Mouse (Mus musculus): ENCODE results near the gene Alkbh5. TPM values are rescaled to one million over a fixed set of nuclear protein-coding genes. Genes with fewer than 3 reads are reported as not detected.
"Not testable (repeated sequence)": the region's sequence is repeated elsewhere in the genome, so short reads cannot be mapped to it uniquely, and the experiment has no call there.

The Alkbh5 gene
- total RNA-seq, 2 experiments from 2014 or later: 89.1 to 99.7 TPM

DNA sequence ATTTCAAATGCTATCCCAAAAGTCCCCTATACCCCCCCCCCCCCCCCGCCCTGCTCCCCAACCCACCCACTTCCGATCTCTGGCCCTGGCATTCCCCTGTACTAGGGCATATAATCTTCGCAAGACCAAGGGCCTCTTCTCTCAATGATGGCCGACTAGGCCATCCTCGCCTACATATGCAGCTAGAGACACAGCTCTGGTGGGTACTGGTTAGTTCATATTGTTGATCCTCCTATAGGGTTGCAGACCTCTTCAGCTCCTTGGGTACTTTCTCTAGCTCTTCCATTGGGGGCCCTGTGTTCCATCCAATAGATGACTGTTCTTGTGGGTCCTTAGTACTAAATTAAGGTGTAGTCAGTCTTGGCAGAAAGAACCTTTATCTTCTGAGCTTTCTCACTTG lies 7.0 kb downstream of the Alkbh5 start:
- DNase-seq: not testable (repeated sequence)

GRCm38 (mm10) chr11:60545433-60545832 lies 9.3 kb downstream of the Alkbh5 start:
- DNase-seq: no peak

DNA sequence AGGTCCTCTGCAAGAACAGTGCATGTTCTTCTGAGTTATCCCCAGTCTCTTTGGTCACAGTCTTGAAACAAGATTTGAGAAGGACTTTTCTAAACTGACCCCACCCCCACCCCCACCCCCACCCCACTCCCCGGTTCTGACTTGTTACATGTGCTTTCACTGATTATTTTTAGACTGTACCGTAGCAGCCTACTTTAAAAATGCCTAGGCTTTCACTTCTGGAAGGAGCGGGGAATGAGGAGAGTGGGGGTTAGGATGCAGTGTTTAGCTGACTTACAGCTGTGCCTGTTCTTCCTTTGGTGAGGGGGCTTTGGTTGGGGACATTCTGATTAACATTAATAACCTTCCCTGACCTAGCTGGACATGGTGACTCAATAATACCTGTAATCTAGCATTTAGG lies 11.9 kb downstream of the Alkbh5 start:
- no peak for DNase-seq

DNA sequence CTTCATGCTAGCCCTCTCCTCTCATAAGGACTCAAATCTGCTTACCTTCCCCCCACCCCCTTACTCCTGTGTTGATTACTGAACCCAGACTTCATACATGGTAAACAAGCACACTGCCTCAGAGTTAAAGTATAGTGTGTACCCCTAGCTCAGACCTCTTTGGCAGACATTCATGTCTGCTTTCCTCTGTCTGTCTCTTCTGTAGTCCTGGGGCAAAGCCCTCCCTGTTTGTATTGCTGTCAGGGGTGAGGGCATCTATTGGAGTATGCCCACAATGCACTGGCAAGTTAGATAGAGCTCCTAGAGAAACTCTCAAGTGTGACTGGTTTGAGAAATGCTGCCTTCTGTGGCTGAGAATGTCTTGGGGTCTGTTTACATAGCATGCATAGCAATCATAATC lies 16.9 kb downstream of the Alkbh5 start:
- DNase-seq: no peak

- DNase-seq: no peak
Observed at GRCm38 (mm10) chr11:60557675-60558074, 21.5 kb downstream of the Alkbh5 start.

DNA sequence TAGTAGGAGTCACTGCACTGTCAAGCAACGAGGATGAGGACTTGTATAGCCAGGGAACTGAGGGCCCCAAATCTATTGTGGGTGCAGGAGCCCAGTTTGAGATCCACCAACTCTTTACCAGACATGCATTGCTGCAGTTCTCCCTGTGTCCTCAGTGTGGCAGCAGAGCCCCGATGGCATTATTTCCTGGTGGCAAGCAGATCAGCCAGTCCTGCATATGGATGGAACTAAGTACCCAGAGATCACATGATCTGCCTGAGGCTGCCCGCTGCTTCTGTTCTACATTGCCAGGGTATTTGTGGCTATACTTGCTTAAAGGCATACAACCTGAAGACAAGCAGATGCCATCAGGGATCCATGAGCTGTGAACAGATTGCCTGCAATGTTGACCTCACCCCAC lies 23.2 kb downstream of the Alkbh5 start:
- peak; percentile 41 for DNase-seq

GRCm38 (mm10) chr11:60574006-60574405 lies 37.8 kb downstream of the Alkbh5 start:
- DNase-seq: not testable (repeated sequence)

Other genes starting within 250 kb of the Alkbh5 start
- gene Tom1l2, start 183.5 kb upstream of the Alkbh5 start, total RNA-seq (2021): 10 to 100 TPM; 45.8 to 54.3 TPM
- gene Drc3, start 183.1 kb upstream of the Alkbh5 start, total RNA-seq (2021): under 1 TPM; 0.59 to 0.86 TPM
- 10 to 100 TPM; 45.2 to 50.9 TPM for gene Gid4, start 119.2 kb upstream of the Alkbh5 start, total RNA-seq (2021)
- 10 to 100 TPM; 27.0 to 31.1 TPM for gene Atpaf2, start 117.9 kb upstream of the Alkbh5 start, total RNA-seq (2021)
- 10 to 100 TPM; 22.5 to 24.2 TPM for gene Drg2, start 81.8 kb upstream of the Alkbh5 start, total RNA-seq (2021)
- gene Myo15, start 67.0 kb upstream of the Alkbh5 start, total RNA-seq (2021): under 1 TPM in 1 of 2 experiments, not detected in 1; 0.03 TPM
- gene Llgl1, start 163.3 kb downstream of the Alkbh5 start, total RNA-seq (2021): 1 to 10 TPM; 8.3 to 9.1 TPM
- gene Flii, start 190.9 kb downstream of the Alkbh5 start, total RNA-seq (2021): 10 to 100 TPM; 85.4 to 97.7 TPM
- 10 to 100 TPM; 73.9 to 91.2 TPM for gene Mief2, start 192.0 kb downstream of the Alkbh5 start, total RNA-seq (2021)
- gene Top3a, start 241.0 kb downstream of the Alkbh5 start, total RNA-seq (2021): 1 to 10 TPM; 3.2 to 3.3 TPM
- 10 to 100 TPM; 13.4 to 15.3 TPM for gene Smcr8, start 241.1 kb downstream of the Alkbh5 start, total RNA-seq (2021)